8 mouse cellular contexts compared by ENCODE assay signal in the genomic region with DNA sequence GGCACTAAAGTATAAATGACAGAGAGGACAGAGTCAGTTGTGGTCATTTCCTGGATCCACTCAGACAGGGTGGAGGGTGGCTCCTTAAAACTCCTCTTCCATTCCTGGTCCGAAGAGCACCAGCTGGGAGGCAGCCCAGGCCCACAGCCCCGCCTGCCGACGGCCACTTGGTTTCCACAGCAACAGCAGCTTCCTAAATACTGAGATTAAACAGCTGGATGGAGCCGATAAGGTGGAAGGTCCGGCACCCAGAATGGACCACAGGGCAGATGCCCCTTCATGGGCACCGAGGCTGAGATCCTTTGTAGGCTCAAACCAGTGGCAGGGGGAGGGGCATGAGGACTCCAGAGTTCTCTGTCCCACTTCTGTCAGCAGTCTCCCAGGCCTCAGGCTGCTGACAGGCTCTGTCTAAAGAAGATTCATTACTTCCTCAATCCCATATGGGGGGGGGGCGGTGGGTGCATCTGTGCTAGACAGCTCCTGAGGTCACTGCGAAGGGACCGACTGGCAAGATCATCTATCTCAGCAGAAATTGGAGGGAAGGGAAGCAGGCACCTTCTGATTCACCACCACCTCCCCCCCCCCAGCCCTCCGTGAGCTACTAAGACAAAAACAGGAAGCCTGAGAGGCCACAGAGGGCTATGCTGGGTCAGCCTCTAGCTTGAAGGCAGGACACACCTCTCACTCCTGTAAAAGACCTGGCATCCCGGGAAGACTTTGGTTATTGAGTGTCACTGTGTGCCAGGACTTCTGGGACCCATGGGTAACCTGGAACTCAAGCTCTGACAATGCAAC. TPM values are rescaled to one million over a fixed set of nuclear protein-coding genes. Genes with fewer than 3 reads are reported as not detected.
DNase-seq lines count a peak whose midpoint lies in the region; ATAC-seq and TF ChIP-seq lines count a peak whose summit lies in the region.

No protein-coding gene starts in this region.

- no peak overlapping the region for H3K4me3 ChIP-seq in hindbrain, embryonic 13.5 days
- no peak overlapping the region for H3K4me3 ChIP-seq in limb, embryonic 13.5 days
- H3K4me3 ChIP-seq in midbrain, embryonic 11.5 days (ENCODE audit: low read depth, low read length) = no peak overlapping the region
- no peak overlapping the region for H3K4me3 ChIP-seq in stomach, postnatal 0 days (ENCODE audit: low read depth, low read length)

- peak; percentile 66 for ATAC-seq in hindbrain, embryonic 13.5 days (ENCODE audit: low FRiP score)
- no peak for ATAC-seq in limb, embryonic 13.5 days (ENCODE audit: low FRiP score, low read depth)
- ATAC-seq in midbrain, embryonic 11.5 days (ENCODE audit: low FRiP score) = peak; percentile 40; the same call in 1 of the 2 replicates
- peak; percentile 13; the same call in 1 of the 2 replicates for ATAC-seq in stomach, postnatal 0 days (ENCODE audit: low FRiP score, low TSS enrichment)

- TF ChIP-seq EP300 in stomach, postnatal 0 days (optimal IDR thresholded peaks at IDR 0.05) = no peak

- H3K4me1 ChIP-seq in hindbrain, embryonic 13.5 days (replicated peaks) = peaks cover 17% of the 10 kb centered on the region
- H3K4me1 ChIP-seq in limb, embryonic 13.5 days = peaks cover 14% of the 10 kb centered on the region
- peaks cover 10% of the 10 kb centered on the region for H3K4me1 ChIP-seq in midbrain, embryonic 11.5 days (ENCODE audit: control insufficient read depth, insufficient read depth, low read length)
- H3K4me1 ChIP-seq in stomach, postnatal 0 days (replicated peaks; ENCODE audit: control insufficient read depth, insufficient read depth) = peaks cover 5% of the 10 kb centered on the region

- peak; percentile 10 for DNase-seq in right cerebral cortex, postnatal 4 days
- DNase-seq in right cerebral cortex, adult 2 months (ENCODE audit: low spot score in 2 of 2) = no peak
- peak; percentile 62 for DNase-seq in embryo, embryonic 9.5 days (ENCODE audit: extremely low spot score)
- peak; percentile 85 for DNase-seq in midbrain, embryonic 11.5 days (ENCODE audit: low spot score, missing footprints)
- peak; percentile 45 for DNase-seq in stomach, postnatal 0 days (ENCODE audit: low spot score)
- no peak for DNase-seq in cerebellum, adult 11-12 months

- H3K36me3 ChIP-seq in hindbrain, embryonic 13.5 days = no peaks in the 10 kb centered on the region
- no peaks in the 10 kb centered on the region for H3K36me3 ChIP-seq in limb, embryonic 13.5 days
- no peaks in the 10 kb centered on the region for H3K36me3 ChIP-seq in midbrain, embryonic 11.5 days (ENCODE audit: control insufficient read depth, insufficient read depth, low read length)
- no peaks in the 10 kb centered on the region for H3K36me3 ChIP-seq in stomach, postnatal 0 days (ENCODE audit: control insufficient read depth, insufficient read depth, low read length)

- peak overlapping the region; percentile 13; the same call in 1 of the 2 replicates for H3K9ac ChIP-seq in hindbrain, embryonic 13.5 days
- H3K9ac ChIP-seq in limb, embryonic 13.5 days = peak overlapping the region; percentile 31; the same call in 1 of the 2 replicates
- H3K9ac ChIP-seq in midbrain, embryonic 11.5 days (ENCODE audit: low read length) = no peak overlapping the region
- H3K9ac ChIP-seq in stomach, postnatal 0 days (ENCODE audit: low read length) = 0 out of 2 replicates have a peak overlapping the region, but pooled peaks have one; percentile 23

- H3K27ac ChIP-seq in hindbrain, embryonic 13.5 days = peak overlapping the region; percentile 3; the same call in 1 of the 2 replicates
- H3K27ac ChIP-seq in limb, embryonic 13.5 days = no peak overlapping the region
- no peak overlapping the region for H3K27ac ChIP-seq in midbrain, embryonic 11.5 days (ENCODE audit: low read depth, low read length)
- peak overlapping the region; percentile 24 for H3K27ac ChIP-seq in stomach, postnatal 0 days (replicated peaks)

- H3K9me3 ChIP-seq in hindbrain, embryonic 13.5 days = no peaks in the 10 kb centered on the region
- H3K9me3 ChIP-seq in limb, embryonic 13.5 days = no peaks in the 10 kb centered on the region
- H3K9me3 ChIP-seq in midbrain, embryonic 11.5 days (ENCODE audit: control insufficient read depth, low read length) = no peaks in the 10 kb centered on the region
- no peaks in the 10 kb centered on the region for H3K9me3 ChIP-seq in stomach, postnatal 0 days (ENCODE audit: control insufficient read depth, low read length)

- TF ChIP-seq CTCF in stomach, postnatal 0 days (IDR thresholded peaks at IDR 0.05; ENCODE audit: low read depth) = 0 out of 2 replicates have a peak, but pooled peaks have one; percentile 11

- peaks cover 3% of the 10 kb centered on the region for H3K27me3 ChIP-seq in hindbrain, embryonic 13.5 days
- peaks cover 1% of the 10 kb centered on the region for H3K27me3 ChIP-seq in limb, embryonic 13.5 days
- H3K27me3 ChIP-seq in midbrain, embryonic 11.5 days (ENCODE audit: control insufficient read depth, insufficient read depth, low read length) = no peaks in the 10 kb centered on the region
- H3K27me3 ChIP-seq in stomach, postnatal 0 days (ENCODE audit: control insufficient read depth, insufficient read depth, low read length) = no peaks in the 10 kb centered on the region

- peak overlapping the region; percentile 20; the same call in 1 of the 2 replicates for H3K4me2 ChIP-seq in hindbrain, embryonic 13.5 days
- H3K4me2 ChIP-seq in limb, embryonic 13.5 days (replicated peaks) = no peak overlapping the region
- H3K4me2 ChIP-seq in midbrain, embryonic 11.5 days = no peak overlapping the region; the same call in 1 of the 2 replicates
- no peak overlapping the region for H3K4me2 ChIP-seq in stomach, postnatal 0 days (replicated peaks; ENCODE audit: low read depth)

- 14% methylated on average over 12 of the region's 12 CpGs for WGBS in hindbrain, embryonic 13.5 days
- 7% methylated on average over 12 of the region's 12 CpGs for WGBS in limb, embryonic 13.5 days
- 33% methylated on average over 12 of the region's 12 CpGs for WGBS in midbrain, embryonic 11.5 days
- WGBS in stomach, postnatal 0 days = 18% methylated on average over 12 of the region's 12 CpGs

RNA-seq across cellular contexts. Expression of a gene that starts 6.6 kb away (rescaled TPM):
- 0.50 and 0.77 TPM in 2 replicates for polyA plus RNA-seq in hindbrain, embryonic 13.5 days (2015; fragmentation: Nextera tagmentation; extraction: Ambion mirVana)
- 0.59 and 1.1 TPM in 2 replicates for polyA plus RNA-seq in limb, embryonic 13.5 days (2015; fragmentation: Nextera tagmentation; extraction: Ambion mirVana)
- 0.47 and 0.49 TPM in 2 replicates for polyA plus RNA-seq in midbrain, embryonic 11.5 days (2014; fragmentation: Nextera tagmentation; extraction: Ambion mirVana)
- polyA plus RNA-seq in stomach, postnatal 0 days (2015; fragmentation: Nextera tagmentation; extraction: Ambion mirVana) = 25.3 and 31.4 TPM in 2 replicates

RNA-seq across cellular contexts. Expression of a gene that starts 58.4 kb away (rescaled TPM):
- 10.6 and 12.9 TPM in 2 replicates for polyA plus RNA-seq in hindbrain, embryonic 13.5 days (2015; fragmentation: Nextera tagmentation; extraction: Ambion mirVana)
- 17.0 and 18.8 TPM in 2 replicates for polyA plus RNA-seq in limb, embryonic 13.5 days (2015; fragmentation: Nextera tagmentation; extraction: Ambion mirVana)
- 21.5 and 27.4 TPM in 2 replicates for polyA plus RNA-seq in midbrain, embryonic 11.5 days (2014; fragmentation: Nextera tagmentation; extraction: Ambion mirVana)
- polyA plus RNA-seq in stomach, postnatal 0 days (2015; fragmentation: Nextera tagmentation; extraction: Ambion mirVana) = 14.8 and 15.6 TPM in 2 replicates

Comparison
In these comparisons a context has a peak if more than half of its experiments do, and no peak if none do; other contexts are left out.
1. DNase-seq: peak in right cerebral cortex, postnatal 4 days (single experiment), embryo, embryonic 9.5 days (single experiment), midbrain, embryonic 11.5 days (single experiment) and stomach, postnatal 0 days (single experiment); none in right cerebral cortex, adult 2 months (0 of 2) and cerebellum, adult 11-12 months (single experiment).
2. H3K27ac ChIP-seq: peak in hindbrain, embryonic 13.5 days (single experiment) and stomach, postnatal 0 days (single experiment); none in limb, embryonic 13.5 days (single experiment) and midbrain, embryonic 11.5 days (single experiment).
3. RNA of a gene that starts 6.6 kb away (polyA plus RNA-seq): 25.3 to 31.4 TPM in stomach, postnatal 0 days; 0.59 to 1.1 TPM in limb, embryonic 13.5 days, 0.50 to 0.77 TPM in hindbrain, embryonic 13.5 days and 0.47 to 0.49 TPM in midbrain, embryonic 11.5 days; every median in the first group is over 10 times any median in the second.